Mouse (Mus musculus): ENCODE results near the gene Desi1. TPM values are rescaled to one million over a fixed set of nuclear protein-coding genes. Genes with fewer than 3 reads are reported as not detected.

The Desi1 gene
- polyA plus RNA-seq, 1 experiment: 5.1 TPM

DNA sequence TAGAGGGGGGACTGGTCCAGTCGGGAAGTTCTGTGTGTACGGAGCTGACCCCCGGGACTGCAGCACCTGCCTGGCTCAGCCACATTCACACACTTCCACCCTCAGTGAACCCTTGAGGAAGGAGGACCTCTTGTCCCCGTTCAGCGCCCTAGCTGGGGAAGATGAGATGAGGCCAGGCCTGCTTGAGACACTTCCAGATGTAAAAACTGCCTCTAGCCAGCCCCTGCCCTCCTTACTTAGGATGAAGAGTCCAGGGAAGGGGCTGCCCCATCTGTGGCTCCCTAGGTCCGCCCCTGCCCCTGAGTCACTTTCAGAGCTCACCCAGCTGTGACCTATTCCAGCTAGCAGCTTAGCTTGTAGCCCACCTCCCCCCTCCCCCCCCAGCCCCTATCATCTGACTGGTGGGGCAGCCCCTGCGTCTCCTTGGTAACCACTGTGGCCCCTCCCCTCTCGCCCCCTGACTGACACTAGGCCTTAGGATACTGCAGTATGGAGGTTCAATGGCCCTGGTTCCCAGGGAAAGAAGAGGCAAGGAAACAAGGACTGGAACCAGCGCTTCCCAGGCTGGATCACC lies 90.4 kb downstream of the Desi1 start:
- Histone ChIP-seq H3K4me3 (ENCODE audit: insufficient read depth, low read depth, low read length) (no peak overlapping the region), H3K27ac (replicated peaks; ENCODE audit: low read depth, low read length) (no peak overlapping the region), H3K4me1 (ENCODE audit: control insufficient read depth, insufficient read depth, insufficient read length, low read length) (no peaks in the 10 kb centered on the region)

Other genes starting within 250 kb of the Desi1 start
- 33.0 and 53.3 TPM in 2 replicates for gene Tef, start 231.4 kb downstream of the Desi1 start, polyA plus RNA-seq (2012; ENCODE audit: insufficient read depth, insufficient read length, missing spikeins)
- gene Tob2, start 175.1 kb downstream of the Desi1 start, polyA plus RNA-seq (2012; ENCODE audit: insufficient read depth, insufficient read length, missing spikeins): 79.0 and 87.4 TPM in 2 replicates
- 42.4 and 46.3 TPM in 2 replicates for gene Phf5a, start 162.0 kb downstream of the Desi1 start, polyA plus RNA-seq (2012; ENCODE audit: insufficient read depth, insufficient read length, missing spikeins)
- gene Aco2, start 161.6 kb downstream of the Desi1 start, polyA plus RNA-seq (2012; ENCODE audit: insufficient read depth, insufficient read length, missing spikeins): 3,633 and 4,102 TPM in 2 replicates
- 2.8 and 13.2 TPM in 2 replicates for gene Polr3h, start 107.6 kb downstream of the Desi1 start, polyA plus RNA-seq (2012; ENCODE audit: insufficient read depth, insufficient read length, missing spikeins)
- gene Csdc2, start 97.1 kb downstream of the Desi1 start, polyA plus RNA-seq (2012; ENCODE audit: insufficient read depth, insufficient read length, missing spikeins): not detected in 2 replicates
- 86.8 and 130 TPM in 2 replicates for gene Pmm1, start 72.9 kb downstream of the Desi1 start, polyA plus RNA-seq (2012; ENCODE audit: insufficient read depth, insufficient read length, missing spikeins)
- gene 1700029P11Rik, start 53.3 kb downstream of the Desi1 start, polyA plus RNA-seq (2012; ENCODE audit: insufficient read depth, insufficient read length, missing spikeins): not detected in 2 replicates
- 119 and 145 TPM in 2 replicates for gene Xrcc6, start 46.0 kb downstream of the Desi1 start, polyA plus RNA-seq (2012; ENCODE audit: insufficient read depth, insufficient read length, missing spikeins)
- gene Snu13, start 13.7 kb upstream of the Desi1 start, polyA plus RNA-seq (2012; ENCODE audit: insufficient read depth, insufficient read length, missing spikeins): 88.5 and 124 TPM in 2 replicates
- gene 4930407I10Rik, start 25.3 kb upstream of the Desi1 start, polyA plus RNA-seq (2012; ENCODE audit: insufficient read depth, insufficient read length, missing spikeins): not detected in 2 replicates
- not detected in 2 replicates for gene Mei1, start 36.1 kb upstream of the Desi1 start, polyA plus RNA-seq (2012; ENCODE audit: insufficient read depth, insufficient read length, missing spikeins)
- 3.6 and 4.3 TPM in 2 replicates for gene Ccdc134, start 94.1 kb upstream of the Desi1 start, polyA plus RNA-seq (2012; ENCODE audit: insufficient read depth, insufficient read length, missing spikeins)
- gene Srebf2, start 113.3 kb upstream of the Desi1 start, polyA plus RNA-seq (2012; ENCODE audit: insufficient read depth, insufficient read length, missing spikeins): 24.3 and 25.3 TPM in 2 replicates
- gene Shisa8, start 179.0 kb upstream of the Desi1 start, polyA plus RNA-seq (2012; ENCODE audit: insufficient read depth, insufficient read length, missing spikeins): not detected in 2 replicates
- gene Tnfrsf13c, start 190.5 kb upstream of the Desi1 start, polyA plus RNA-seq (2012; ENCODE audit: insufficient read depth, insufficient read length, missing spikeins): not detected in 2 replicates
- not detected in 2 replicates for gene Cenpm, start 210.9 kb upstream of the Desi1 start, polyA plus RNA-seq (2012; ENCODE audit: insufficient read depth, insufficient read length, missing spikeins)
- gene 1500009C09Rik, start 218.5 kb upstream of the Desi1 start, polyA plus RNA-seq (2012; ENCODE audit: insufficient read depth, insufficient read length, missing spikeins): not detected in 2 replicates
- gene Sept3, start 241.0 kb upstream of the Desi1 start, polyA plus RNA-seq (2012; ENCODE audit: insufficient read depth, insufficient read length, missing spikeins): 0.28 TPM in 1 of 2 replicates, not detected in the other